Mouse (Mus musculus) lung, embryonic 15.5 days (tissue): ENCODE data around the gene Akap11. TPM values are rescaled to one million over a fixed set of nuclear protein-coding genes. Genes with fewer than 3 reads are reported as not detected.

Source experiments
- ATAC-seq: fragments of 200-750 bp; cut with Nextera tagmentation; 2 replicates; pipeline ENCODE4 v1.8.0; 2017; ENCODE audit warnings: moderate number of reproducible peaks, borderline replicate concordance; ENCODE audit not compliant: low FRiP score, low TSS enrichment; ENCODE audit errors: extremely low read depth
- H3K27ac ChIP-seq: fragments of 300-500 bp; sonication (generic); 2 replicates; pipeline ENCODE4 v1.5.1; 2015; ENCODE audit warnings: moderate library complexity, mild to moderate bottlenecking, inconsistent platforms
- H3K27me3 ChIP-seq: fragments of 300-500 bp; sonication (generic); 2 replicates; pipeline ENCODE4 v1.6.1; 2015; ENCODE audit warnings: inconsistent platforms
- H3K36me3 ChIP-seq: fragments of 300-500 bp; sonication (generic); 2 replicates; pipeline ENCODE4 v1.6.1; 2015; ENCODE audit warnings: inconsistent platforms
- H3K4me1 ChIP-seq: fragments of 300-500 bp; sonication (generic); 2 replicates; pipeline ENCODE4 v1.6.1; 2015; ENCODE audit warnings: inconsistent platforms
- H3K4me2 ChIP-seq: fragments of 300-500 bp; sonication (generic); 2 replicates; pipeline ENCODE4 v1.6.1; 2015; ENCODE audit warnings: inconsistent platforms, mild to moderate bottlenecking, moderate library complexity
- H3K4me3 ChIP-seq: fragments of 300-500 bp; sonication (generic); 2 replicates; pipeline ENCODE4 v1.5.1; 2015; ENCODE audit warnings: mild to moderate bottlenecking, inconsistent platforms
- H3K9ac ChIP-seq: fragments of 300-500 bp; sonication (generic); 2 replicates; pipeline ENCODE4 v1.6.1; 2015; ENCODE audit warnings: inconsistent platforms
- H3K9me3 ChIP-seq: fragments of 300-500 bp; sonication (generic); 2 replicates; pipeline ENCODE4 v1.6.1; 2016; ENCODE audit warnings: inconsistent platforms
- WGBS: fragments of 180-500 bp; shearing (Covaris S2); methylation state at CpG from one replicate; pipeline ENCODE4 v1.1.7; 2015; 5-methylcytosine and 5-hydroxymethylcytosine counted together
- polyA plus RNA-seq: library from polyadenylated mRNA; unstranded; fragments of >200 nt; fragmentation: Nextera tagmentation; extraction: Ambion mirVana; gene quantifications from 2 replicates; pipeline ENCODE4 v1.2.1, GENCODE M21; 2015

Gene Akap11
- polyA plus RNA-seq, 1 experiment from 2014 or later = 20.7 TPM

DNA sequence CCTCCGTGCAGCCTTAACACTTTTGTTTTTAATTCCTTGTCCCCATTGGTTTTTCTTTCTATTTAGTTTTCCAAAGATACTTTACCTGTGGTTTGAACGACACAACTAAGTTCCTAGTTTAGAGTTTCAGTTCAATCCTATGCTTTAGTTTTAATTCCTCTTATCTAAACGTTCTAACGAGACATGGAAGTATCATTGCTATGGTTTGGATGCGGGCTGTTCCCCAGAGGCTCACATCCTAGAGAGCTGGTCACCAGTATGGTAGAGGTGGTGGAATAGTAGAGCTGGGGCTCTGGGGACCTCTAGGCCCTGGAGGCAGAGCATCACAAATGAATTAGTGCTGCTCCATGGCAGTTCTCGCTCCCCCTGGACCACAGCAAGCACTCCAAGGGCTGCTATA lies 9.7 kb downstream of the Akap11 start:
- H3K4me1 ChIP-seq = peaks cover 49% of the 10 kb centered on the region
- H3K9ac ChIP-seq = no peak overlapping the region
- H3K27ac ChIP-seq = no peak overlapping the region
- no peak for ATAC-seq
- 68% methylated on average over 6 of the region's 6 CpGs for WGBS
- H3K36me3 ChIP-seq = no peaks in the 10 kb centered on the region
- H3K4me3 ChIP-seq = no peak overlapping the region
- no peaks in the 10 kb centered on the region for H3K27me3 ChIP-seq
- H3K4me2 ChIP-seq = no peak overlapping the region
- H3K9me3 ChIP-seq = no peaks in the 10 kb centered on the region

DNA sequence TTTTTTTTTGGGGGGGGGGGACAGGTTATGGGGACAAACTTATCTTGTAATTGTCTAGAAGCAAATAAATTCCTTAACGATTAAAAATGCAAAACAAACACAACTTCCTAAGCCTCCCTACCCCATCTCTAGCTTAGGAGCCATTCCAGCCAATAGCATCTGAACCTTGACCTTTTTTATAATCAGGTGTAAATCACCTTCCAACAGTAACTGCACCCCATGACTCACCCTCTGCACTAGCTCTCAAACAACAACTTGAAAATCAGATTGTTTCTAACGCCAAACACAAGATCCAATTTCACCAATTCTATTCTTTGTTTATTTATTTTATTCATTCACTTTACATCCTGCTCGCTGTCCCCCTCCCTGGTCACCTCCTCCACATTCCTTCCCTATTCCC lies 10.1 kb downstream of the Akap11 start:
- ATAC-seq = no peak
- WGBS = 35% methylated on average over 3 of the region's 3 CpGs
- no peak overlapping the region for H3K27ac ChIP-seq

GRCm38 (mm10) chr14:78525611-78526457 lies 10.8 kb downstream of the Akap11 start:
- H3K4me1 ChIP-seq = peaks cover 41% of the 10 kb centered on the region
- no peak overlapping the region for H3K4me3 ChIP-seq
- peak; percentile 64 for ATAC-seq
- 87% methylated on average over 3 of the region's 3 CpGs for WGBS
- H3K9me3 ChIP-seq = no peaks in the 10 kb centered on the region
- no peak overlapping the region for H3K4me2 ChIP-seq
- H3K9ac ChIP-seq = no peak overlapping the region
- no peaks in the 10 kb centered on the region for H3K36me3 ChIP-seq
- no peaks in the 10 kb centered on the region for H3K27me3 ChIP-seq
- H3K27ac ChIP-seq = no peak overlapping the region

More for the DNA sequence above, 10.1 kb downstream of the Akap11 start:
- H3K36me3 ChIP-seq = no peaks in the 10 kb centered on the region
- H3K4me3 ChIP-seq = no peak overlapping the region
- no peaks in the 10 kb centered on the region for H3K9me3 ChIP-seq
- no peak overlapping the region for H3K4me2 ChIP-seq
- no peak overlapping the region for H3K9ac ChIP-seq
- H3K4me1 ChIP-seq = peaks cover 46% of the 10 kb centered on the region
- no peaks in the 10 kb centered on the region for H3K27me3 ChIP-seq

DNA sequence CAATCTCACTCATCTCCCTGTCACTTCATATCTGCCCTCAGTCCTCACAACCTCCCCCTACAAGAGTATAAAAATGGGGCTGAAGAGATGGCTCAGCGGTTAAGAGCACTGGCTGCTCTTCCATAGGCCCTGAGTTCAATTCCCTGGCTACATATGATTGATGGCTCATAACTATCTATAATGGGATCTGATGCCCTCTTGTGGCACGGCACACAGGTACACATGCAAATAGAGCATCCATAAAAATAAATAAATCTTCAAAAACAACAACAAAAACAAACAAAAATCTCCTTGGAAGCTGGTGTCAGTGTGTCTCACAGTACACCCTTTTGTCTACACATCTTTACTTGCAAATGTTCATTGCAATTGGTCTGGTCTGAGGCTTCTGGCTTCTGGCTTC lies 11.5 kb downstream of the Akap11 start:
- no peak overlapping the region for H3K4me2 ChIP-seq
- no peak overlapping the region for H3K27ac ChIP-seq
- 91% methylated on average over 2 of the region's 2 CpGs for WGBS
- no peak overlapping the region for H3K9ac ChIP-seq
- no peak for ATAC-seq
- no peaks in the 10 kb centered on the region for H3K27me3 ChIP-seq
- no peak overlapping the region for H3K4me3 ChIP-seq
- H3K4me1 ChIP-seq = peaks cover 36% of the 10 kb centered on the region
- H3K36me3 ChIP-seq = no peaks in the 10 kb centered on the region
- no peaks in the 10 kb centered on the region for H3K9me3 ChIP-seq

- H3K4me2 ChIP-seq = no peak overlapping the region
- WGBS = 72% methylated on average over 9 of the region's 9 CpGs
- H3K27me3 ChIP-seq = no peaks in the 10 kb centered on the region
- peaks cover 72% of the 10 kb centered on the region for H3K36me3 ChIP-seq
- no peak overlapping the region for H3K27ac ChIP-seq
- no peak for ATAC-seq
- H3K4me3 ChIP-seq = no peak overlapping the region
- no peaks in the 10 kb centered on the region for H3K4me1 ChIP-seq
- H3K9ac ChIP-seq = no peak overlapping the region
- no peaks in the 10 kb centered on the region for H3K9me3 ChIP-seq
Measured at GRCm38 (mm10) chr14:78510713-78511112, 25.9 kb downstream of the Akap11 start.

- WGBS = 84% methylated on average over 6 of the region's 6 CpGs
- Histone ChIP-seq H3K9ac (no peak overlapping the region), H3K4me2 (no peak overlapping the region), H3K4me1 (no peaks in the 10 kb centered on the region), H3K36me3 (peaks cover 77% of the 10 kb centered on the region), H3K27me3 (no peaks in the 10 kb centered on the region), H3K9me3 (no peaks in the 10 kb centered on the region), H3K4me3 (no peak overlapping the region), H3K27ac (no peak overlapping the region)
- ATAC-seq = no peak
Measured at GRCm38 (mm10) chr14:78509791-78510190, 26.8 kb downstream of the Akap11 start.

GRCm38 (mm10) chr14:78500578-78500977 lies 36.0 kb downstream of the Akap11 start:
- Histone ChIP-seq H3K27ac (no peak overlapping the region), H3K9me3 (no peaks in the 10 kb centered on the region), H3K4me2 (no peak overlapping the region), H3K36me3 (peaks cover 30% of the 10 kb centered on the region), H3K9ac (no peak overlapping the region), H3K4me1 (no peaks in the 10 kb centered on the region), H3K27me3 (no peaks in the 10 kb centered on the region), H3K4me3 (no peak overlapping the region)
- ATAC-seq = no peak
- WGBS = 74% methylated on average over 3 of the region's 3 CpGs

- ATAC-seq = no peak
- H3K9ac ChIP-seq = no peak overlapping the region
- H3K4me3 ChIP-seq = no peak overlapping the region
- H3K9me3 ChIP-seq = no peaks in the 10 kb centered on the region
- peaks cover 5% of the 10 kb centered on the region; the same call in 1 of the 2 replicates for H3K4me1 ChIP-seq
- H3K36me3 ChIP-seq = peaks cover 37% of the 10 kb centered on the region
- H3K27me3 ChIP-seq = no peaks in the 10 kb centered on the region
- 89% methylated on average over 4 of the region's 4 CpGs for WGBS
- H3K4me2 ChIP-seq = no peak overlapping the region
- no peak overlapping the region for H3K27ac ChIP-seq
Measured at GRCm38 (mm10) chr14:78496691-78497090, 39.9 kb downstream of the Akap11 start.

DNA sequence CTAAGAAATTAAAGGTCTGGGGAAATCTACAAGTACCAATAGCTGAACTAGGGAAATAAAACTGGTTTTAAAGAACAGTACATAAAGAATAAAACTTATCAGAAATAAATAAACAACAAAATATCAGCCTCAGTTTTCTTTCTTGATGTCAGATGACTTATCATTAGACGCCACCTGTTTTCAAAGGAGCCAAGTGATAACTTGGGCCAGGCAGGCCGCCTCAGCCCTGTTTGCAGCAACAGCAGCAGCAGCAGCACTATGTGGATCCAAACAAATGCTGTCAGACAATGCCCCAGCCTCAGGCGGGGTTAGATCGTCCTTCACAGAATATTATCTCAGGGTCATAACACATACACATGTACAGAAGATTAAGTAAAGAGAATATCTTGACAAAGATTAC lies 41.4 kb downstream of the Akap11 start:
- no peak for ATAC-seq
- Histone ChIP-seq H3K4me1 (peaks cover 5% of the 10 kb centered on the region; the same call in 1 of the 2 replicates), H3K4me2 (no peak overlapping the region), H3K27me3 (no peaks in the 10 kb centered on the region), H3K9ac (no peak overlapping the region), H3K36me3 (peaks cover 29% of the 10 kb centered on the region), H3K4me3 (no peak overlapping the region), H3K27ac (no peak overlapping the region), H3K9me3 (no peaks in the 10 kb centered on the region)
- 69% methylated on average over 4 of the region's 4 CpGs for WGBS

- ATAC-seq = peak; percentile 46; the same call in 1 of the 2 replicates
- WGBS = 40% methylated on average over 9 of the region's 9 CpGs
- H3K36me3 ChIP-seq = peaks cover 20% of the 10 kb centered on the region; the same call in 1 of the 2 replicates
Measured at GRCm38 (mm10) chr14:78492602-78493001, 44.0 kb downstream of the Akap11 start.

DNA sequence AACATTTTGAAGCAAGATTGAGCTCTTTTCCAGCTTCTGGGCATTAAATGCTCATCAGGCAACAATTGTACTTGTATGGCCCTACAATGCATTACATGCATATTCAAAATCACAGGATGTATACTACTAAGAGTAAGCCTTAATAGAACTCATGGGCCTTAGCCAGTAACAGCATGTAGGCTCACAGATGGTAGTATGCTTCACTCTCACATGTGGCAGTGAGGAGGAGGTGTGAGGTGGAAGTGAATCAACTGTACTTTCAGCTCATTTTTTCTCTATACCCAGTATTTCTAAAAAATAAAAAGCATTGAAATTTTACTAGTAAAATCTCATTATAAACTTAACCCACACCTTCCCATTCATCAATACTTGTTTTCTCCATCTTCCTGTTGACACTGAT lies 45.2 kb downstream of the Akap11 start:
- Histone ChIP-seq H3K9ac (no peak overlapping the region), H3K9me3 (no peaks in the 10 kb centered on the region), H3K36me3 (peaks cover 20% of the 10 kb centered on the region; the same call in 1 of the 2 replicates), H3K4me3 (no peak overlapping the region), H3K4me2 (no peak overlapping the region), H3K27me3 (no peaks in the 10 kb centered on the region), H3K27ac (no peak overlapping the region), H3K4me1 (peaks cover 5% of the 10 kb centered on the region; the same call in 1 of the 2 replicates)
- no peak for ATAC-seq

More at GRCm38 (mm10) chr14:78492602-78493001, 44.0 kb downstream of the Akap11 start:
- Histone ChIP-seq H3K9me3 (no peaks in the 10 kb centered on the region), H3K4me2 (no peak overlapping the region), H3K9ac (no peak overlapping the region), H3K27me3 (no peaks in the 10 kb centered on the region), H3K4me3 (no peak overlapping the region), H3K27ac (no peak overlapping the region), H3K4me1 (peaks cover 5% of the 10 kb centered on the region; the same call in 1 of the 2 replicates)

DNA sequence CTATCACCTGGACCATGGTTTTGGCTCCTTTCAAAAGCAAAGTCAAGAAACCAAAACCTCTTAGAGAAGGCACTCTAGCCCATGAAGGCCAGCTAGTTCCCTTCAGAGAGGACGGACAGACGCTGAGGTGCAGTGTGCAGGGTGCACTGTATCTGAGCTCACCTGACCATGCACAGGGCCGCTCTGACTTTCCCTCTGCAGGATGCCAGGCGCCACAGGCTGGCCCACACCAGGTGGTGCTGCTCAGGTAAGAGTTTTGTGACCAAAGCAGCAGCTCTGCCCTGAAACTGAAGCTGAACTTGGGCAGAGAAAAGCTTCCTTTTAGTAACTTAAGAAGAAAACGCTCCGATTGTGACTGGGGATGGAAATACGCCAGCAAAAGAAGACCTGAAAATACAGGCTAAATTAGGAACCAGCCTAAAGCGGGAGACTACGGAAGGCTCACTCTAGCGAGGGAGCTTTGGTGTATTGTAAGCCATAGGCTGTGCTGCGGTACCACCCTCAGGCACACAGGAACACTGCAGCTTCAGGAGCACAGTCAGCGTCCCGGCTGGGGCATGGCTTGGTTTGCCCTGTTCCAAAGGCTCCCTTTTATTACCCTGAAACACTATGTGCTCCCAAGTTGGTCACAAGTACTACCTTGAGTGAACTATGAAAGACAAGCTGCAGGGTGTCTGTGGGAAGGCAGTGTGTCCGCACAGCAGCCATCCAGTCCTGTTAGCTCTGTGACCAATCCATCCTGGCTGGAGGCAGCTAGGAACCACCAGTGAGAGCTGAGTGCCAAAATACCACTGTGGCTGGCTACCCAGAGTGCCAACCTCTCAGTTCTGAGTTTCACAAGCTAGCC lies 54.0 kb downstream of the Akap11 start:
- ATAC-seq = peak; percentile 82; the same call in 1 of the 2 replicates
- H3K27me3 ChIP-seq = no peaks in the 10 kb centered on the region
- no peaks in the 10 kb centered on the region for H3K36me3 ChIP-seq
- H3K4me3 ChIP-seq = no peak overlapping the region
- no peak overlapping the region for H3K9ac ChIP-seq
- no peaks in the 10 kb centered on the region for H3K9me3 ChIP-seq
- no peak overlapping the region for H3K27ac ChIP-seq
- 20% methylated on average over 14 of the region's 14 CpGs for WGBS
- peak overlapping the region; percentile 28; the same call in 1 of the 2 replicates for H3K4me2 ChIP-seq
- 0 out of 2 replicates have a peak, but pooled peaks cover 4% of the 10 kb centered on the region for H3K4me1 ChIP-seq
